Mouse (Mus musculus) spleen, postnatal 14 days (tissue): ENCODE measurements at regions not wholly inside any gene's neighbourhood (a gene's known extent, or its start where the extent isn't known, plus 50 kb on each side); places are given as distances from the start of the nearest gene placed in this dataset.

Experiments
- DNase-seq, 2 experiments: peaks; one replicate each; pipeline ENCODE4 v3.0.0; 2021 to 2022; ENCODE audit warnings: low spot score in 2 of 2

- DNase-seq = no peak
Measured at GRCm38 (mm10) chr13:31330731-31331130, 225.2 kb upstream of the Foxq1 start.

GRCm38 (mm10) chr13:31334981-31335380 lies 221.0 kb upstream of the Foxq1 start:
- no peak for DNase-seq

GRCm38 (mm10) chr13:31337631-31338030 lies 218.3 kb upstream of the Foxq1 start:
- DNase-seq = no peak

GRCm38 (mm10) chr13:31339386-31339785 lies 216.5 kb upstream of the Foxq1 start:
- no peak for DNase-seq

GRCm38 (mm10) chr13:31339901-31340300 lies 216.0 kb upstream of the Foxq1 start:
- no peak for DNase-seq

- no peak for DNase-seq
Measured at GRCm38 (mm10) chr13:31340363-31340948, 215.5 kb upstream of the Foxq1 start.

GRCm38 (mm10) chr13:31341282-31342100 lies 214.4 kb upstream of the Foxq1 start:
- no peak for DNase-seq

- DNase-seq = no peak
Measured at GRCm38 (mm10) chr13:31346205-31346604, 209.7 kb upstream of the Foxq1 start.

- no peak for DNase-seq
Measured at GRCm38 (mm10) chr13:31347000-31347399, 208.9 kb upstream of the Foxq1 start.

GRCm38 (mm10) chr13:31349671-31350070 lies 206.3 kb upstream of the Foxq1 start:
- no peak for DNase-seq

- no peak for DNase-seq
Measured at GRCm38 (mm10) chr13:31351481-31351880, 204.5 kb upstream of the Foxq1 start.

- DNase-seq = no peak
Measured at GRCm38 (mm10) chr13:31352825-31353224, 203.1 kb upstream of the Foxq1 start.

GRCm38 (mm10) chr13:31359353-31359752 lies 196.6 kb upstream of the Foxq1 start:
- no peak for DNase-seq

- DNase-seq = no peak
Measured at GRCm38 (mm10) chr13:31362386-31362785, 193.5 kb upstream of the Foxq1 start.

- DNase-seq = no peak
Measured at GRCm38 (mm10) chr13:31364369-31364768, 191.6 kb upstream of the Foxq1 start.

GRCm38 (mm10) chr13:31367226-31367625 lies 188.7 kb upstream of the Foxq1 start:
- no peak for DNase-seq

- DNase-seq = no peak
Measured at GRCm38 (mm10) chr13:31369182-31369581, 186.8 kb upstream of the Foxq1 start.

GRCm38 (mm10) chr13:31370873-31371272 lies 185.1 kb upstream of the Foxq1 start:
- DNase-seq = no peak

- DNase-seq = no peak
Measured at GRCm38 (mm10) chr13:31374006-31374405, 181.9 kb upstream of the Foxq1 start.

- DNase-seq = no peak
Measured at GRCm38 (mm10) chr13:31393421-31394215, 162.3 kb upstream of the Foxq1 start.

GRCm38 (mm10) chr13:31396216-31396910 lies 159.6 kb upstream of the Foxq1 start:
- DNase-seq = no peak

- DNase-seq = no peak
Measured at GRCm38 (mm10) chr13:31397246-31397645, 158.7 kb upstream of the Foxq1 start.
